Mouse (Mus musculus): ENCODE data around the gene G0s2. TPM values are rescaled to one million over a fixed set of nuclear protein-coding genes. Genes with fewer than 3 reads are reported as not detected.

G0s2 gene
- polyA plus RNA-seq, 1 experiment = 36.0 TPM

- TF ChIP-seq POLR2A (IDR thresholded peaks at IDR 0.05; ENCODE audit: borderline replicate concordance, insufficient read depth, low read length) = no peak
- TF ChIP-seq CTCF (IDR thresholded peaks at IDR 0.05; ENCODE audit: borderline replicate concordance, insufficient read depth, low read depth, low read length) = no peak
- WGBS = 60% methylated on average over 3 of the region's 3 CpGs
Observed at GRCm38 (mm10) chr1:193225531-193225930, 47.5 kb downstream of the G0s2 start.

More at GRCm38 (mm10) chr1:193225531-193225930, 47.5 kb downstream of the G0s2 start:
- no peak for DNase-seq
- Histone ChIP-seq H3K4me3 (replicated peaks; ENCODE audit: insufficient read depth, low read depth, low read length) (no peak overlapping the region), H3K27ac (ENCODE audit: insufficient read depth, low read length) (no peak overlapping the region), H3K4me1 (ENCODE audit: control insufficient read depth, insufficient read depth, low read length) (no peaks in the 10 kb centered on the region), H3K27me3 (ENCODE audit: control insufficient read depth, insufficient read depth, low read length) (no peaks in the 10 kb centered on the region)

Other genes starting within 250 kb of the G0s2 start
- 6.4 and 6.9 TPM in 2 replicates for gene Syt14, start 237.4 kb downstream of the G0s2 start, polyA plus RNA-seq (2012; rRNA removed)
- gene Diexf, start 142.9 kb downstream of the G0s2 start, polyA plus RNA-seq (2012; rRNA removed) = 17.7 and 18.9 TPM in 2 replicates
- 0.89 and 2.0 TPM in 2 replicates for gene Irf6, start 120.1 kb downstream of the G0s2 start, polyA plus RNA-seq (2012; rRNA removed)
- 4.0 and 4.3 TPM in 2 replicates for gene A130010J15Rik, start 105.2 kb downstream of the G0s2 start, polyA plus RNA-seq (2012; rRNA removed)
- gene Traf3ip3, start 71.5 kb downstream of the G0s2 start, polyA plus RNA-seq (2012; rRNA removed) = 0.79 and 0.80 TPM in 2 replicates
- gene Lamb3, start 65.5 kb downstream of the G0s2 start, polyA plus RNA-seq (2012; rRNA removed) = 3.9 and 4.1 TPM in 2 replicates
- 94.8 and 95.6 TPM in 2 replicates for gene Hsd11b1, start 9.1 kb downstream of the G0s2 start, polyA plus RNA-seq (2012; rRNA removed)
- 23.4 and 26.4 TPM in 2 replicates for gene Camk1g, start 97.1 kb upstream of the G0s2 start, polyA plus RNA-seq (2012; rRNA removed)